Mouse (Mus musculus): ENCODE measurements around the gene Slc9a8. TPM values are rescaled to one million over a fixed set of nuclear protein-coding genes. Genes with fewer than 3 reads are reported as not detected.

The Slc9a8 gene
- 20.7 and 25.7 TPM in 2 replicates for polyA plus RNA-seq (2015; fragmentation: Nextera tagmentation; extraction: Ambion mirVana)

DNA sequence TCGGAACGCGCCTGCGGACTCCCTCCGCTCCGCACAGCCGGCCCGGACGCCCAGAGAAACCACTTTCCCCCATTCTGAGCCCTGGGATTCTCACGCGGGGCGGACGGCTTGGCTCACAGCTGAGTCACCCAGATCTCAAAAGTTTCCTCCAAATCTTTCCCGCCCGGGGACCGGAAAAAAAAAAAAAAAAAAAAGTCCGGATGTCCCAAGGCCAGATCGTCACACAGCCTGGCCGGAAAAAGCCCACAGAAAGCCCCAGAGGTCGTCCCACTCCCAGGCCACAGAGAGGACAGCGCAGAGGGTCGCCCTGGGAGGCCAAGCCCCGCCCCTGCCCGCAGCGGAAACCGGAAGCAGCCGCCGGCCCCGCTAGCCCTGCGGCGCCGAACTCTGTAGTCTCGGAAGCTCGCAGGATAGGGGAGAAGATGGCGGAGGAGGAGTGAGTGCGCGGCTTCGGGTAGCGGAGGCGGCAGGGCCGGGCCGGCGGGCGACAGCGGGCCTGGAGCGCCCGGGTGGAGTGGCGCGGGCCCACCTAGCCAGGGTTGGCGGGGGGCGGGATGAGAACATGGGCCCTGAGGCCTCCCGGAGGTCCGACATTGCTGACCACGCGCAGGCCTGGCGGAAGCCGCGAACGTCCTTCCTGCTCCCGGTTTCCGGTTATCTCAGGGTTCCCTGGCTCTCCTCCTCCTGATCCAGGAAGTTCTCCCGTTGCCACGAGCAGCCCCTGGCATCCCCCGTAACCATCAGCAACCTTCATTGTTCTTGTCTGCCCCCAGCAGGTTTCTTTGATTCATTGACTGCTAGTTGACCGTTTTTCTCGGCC, at the start of gene Slc9a8:
Gene Slc9a8 (plus strand): TSS at position 383 of the 820 bp plus-strand sequence.
- peak; percentile 98 for ATAC-seq (ENCODE audit: low FRiP score, low TSS enrichment)
- H3K4me2 ChIP-seq (replicated peaks; ENCODE audit: low read depth, low read length), result peak within 1 kb of the TSS; percentile 91
- peaks cover 18% of the 10 kb centered on the region for H3K4me1 ChIP-seq (ENCODE audit: insufficient read depth, low read length)
- H3K9ac ChIP-seq (replicated peaks; ENCODE audit: low read length), result peak within 1 kb of the TSS; percentile 98
- peaks cover 21% of the 10 kb centered on the region for H3K36me3 ChIP-seq (ENCODE audit: insufficient read depth, low read length)
- H3K27me3 ChIP-seq (ENCODE audit: insufficient read depth, low read length), result no peaks in the 10 kb centered on the region
- under 1% methylated on average over 61 of the region's 66 CpGs for WGBS
- H3K27ac ChIP-seq (ENCODE audit: low read length), result peak within 1 kb of the TSS; percentile 98
- H3K4me3 ChIP-seq (ENCODE audit: low read length), result peak within 1 kb of the TSS; percentile 87
- 0 out of 2 replicates have a peak, but pooled peaks cover 2% of the 10 kb centered on the region for H3K9me3 ChIP-seq (ENCODE audit: low read length)

DNA sequence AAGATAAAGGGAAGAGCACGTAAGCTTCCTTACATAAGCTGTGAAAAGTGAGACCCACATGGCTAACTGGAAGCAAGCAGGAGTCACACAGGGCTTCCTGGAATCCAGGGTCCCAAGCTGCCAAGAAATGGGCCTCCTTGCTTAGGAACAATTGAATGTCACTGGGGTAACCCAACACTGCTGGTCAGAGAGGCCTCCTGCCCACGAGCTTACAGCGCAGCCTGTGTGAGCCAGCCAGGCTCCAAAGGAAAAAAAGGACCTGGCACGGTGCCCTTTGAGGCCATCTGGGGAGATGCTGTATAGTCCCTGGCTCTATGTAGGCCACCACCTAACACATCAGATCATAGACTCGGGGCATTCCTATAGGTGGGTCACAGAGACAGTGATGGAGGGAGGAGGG, 48.2 kb upstream of the Slc9a8 start:
- Histone ChIP-seq H3K4me2 (replicated peaks; ENCODE audit: low read depth, low read length) (no peak overlapping the region), H3K9ac (replicated peaks; ENCODE audit: low read length) (no peak overlapping the region), H3K9me3 (ENCODE audit: low read length) (no peaks in the 10 kb centered on the region), H3K27me3 (ENCODE audit: insufficient read depth, low read length) (no peaks in the 10 kb centered on the region), H3K27ac (ENCODE audit: low read length) (no peak overlapping the region), H3K4me3 (ENCODE audit: low read length) (no peak overlapping the region), H3K4me1 (ENCODE audit: insufficient read depth, low read length) (peaks cover 11% of the 10 kb centered on the region), H3K36me3 (ENCODE audit: insufficient read depth, low read length) (no peaks in the 10 kb centered on the region)
- WGBS, result 69% methylated on average over 5 of the region's 5 CpGs
- no peak for ATAC-seq (ENCODE audit: low FRiP score, low TSS enrichment)

DNA sequence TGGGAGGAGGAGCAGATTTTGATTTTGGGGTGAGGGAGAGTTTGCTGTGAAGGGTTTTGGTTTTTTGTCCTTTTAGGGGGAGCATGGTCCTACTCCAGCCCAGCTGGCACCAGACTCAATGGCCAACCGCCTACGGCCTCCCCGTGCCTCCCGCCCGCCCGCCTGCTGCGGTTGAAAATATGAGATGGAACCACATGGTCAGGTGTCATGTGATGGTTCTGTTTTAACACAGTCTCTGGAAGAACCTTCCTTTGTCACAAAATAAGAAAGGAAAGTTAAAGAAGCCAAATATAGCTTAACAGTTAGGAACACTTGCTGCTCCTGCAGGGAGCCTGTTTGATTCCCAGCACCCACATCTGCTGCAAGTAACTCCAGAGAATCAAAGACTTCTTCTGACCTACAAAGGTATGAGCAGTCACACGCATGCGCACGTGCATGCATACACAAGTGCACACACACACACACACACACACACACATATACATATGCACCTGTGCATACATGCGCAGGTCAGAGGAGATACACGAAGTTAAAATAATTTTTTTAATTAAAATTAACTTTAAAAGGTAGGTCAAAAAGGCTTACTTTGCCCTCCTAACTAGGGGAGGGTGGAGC, 47.2 kb upstream of the Slc9a8 start:
- no peak for ATAC-seq (ENCODE audit: low FRiP score, low TSS enrichment)

DNA sequence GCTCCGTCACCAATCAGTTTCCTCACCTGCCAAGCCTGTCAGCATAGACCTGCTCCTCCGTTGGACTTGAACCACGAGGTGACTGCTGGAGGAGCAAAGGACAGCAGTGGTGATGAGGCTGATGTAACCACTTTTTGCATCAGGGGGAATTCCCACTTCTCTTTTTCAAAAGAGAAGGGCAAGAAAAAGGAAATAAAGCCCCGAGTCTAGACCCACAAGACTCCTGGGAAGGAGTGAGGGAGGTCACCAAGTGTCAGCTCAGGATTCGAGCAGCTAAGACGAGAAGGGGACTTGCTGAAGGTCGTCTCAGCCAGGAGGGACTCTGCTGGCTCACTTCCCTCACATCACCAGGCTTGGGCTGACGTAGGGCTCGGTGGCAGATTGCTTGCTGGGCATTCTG, 46.4 kb upstream of the Slc9a8 start:
- Histone ChIP-seq H3K9me3 (ENCODE audit: low read length) (no peaks in the 10 kb centered on the region), H3K4me3 (ENCODE audit: low read length) (no peak overlapping the region), H3K4me1 (ENCODE audit: insufficient read depth, low read length) (peaks cover 21% of the 10 kb centered on the region), H3K4me2 (replicated peaks; ENCODE audit: low read depth, low read length) (no peak overlapping the region), H3K27ac (ENCODE audit: low read length) (no peak overlapping the region), H3K36me3 (ENCODE audit: insufficient read depth, low read length) (no peaks in the 10 kb centered on the region), H3K27me3 (ENCODE audit: insufficient read depth, low read length) (no peaks in the 10 kb centered on the region), H3K9ac (replicated peaks; ENCODE audit: low read length) (no peak overlapping the region)
- 75% methylated on average over 9 of the region's 9 CpGs for WGBS
- no peak for ATAC-seq (ENCODE audit: low FRiP score, low TSS enrichment)

More for the DNA sequence above, 47.2 kb upstream of the Slc9a8 start:
- no peaks in the 10 kb centered on the region for H3K27me3 ChIP-seq (ENCODE audit: insufficient read depth, low read length)
- H3K36me3 ChIP-seq (ENCODE audit: insufficient read depth, low read length), result no peaks in the 10 kb centered on the region
- H3K9me3 ChIP-seq (ENCODE audit: low read length), result no peaks in the 10 kb centered on the region
- no peak overlapping the region for H3K27ac ChIP-seq (ENCODE audit: low read length)
- H3K4me3 ChIP-seq (ENCODE audit: low read length), result no peak overlapping the region
- no peak overlapping the region for H3K4me2 ChIP-seq (replicated peaks; ENCODE audit: low read depth, low read length)
- no peak overlapping the region for H3K9ac ChIP-seq (replicated peaks; ENCODE audit: low read length)
- WGBS, result 91% methylated on average over 12 of the region's 12 CpGs
- peaks cover 20% of the 10 kb centered on the region for H3K4me1 ChIP-seq (ENCODE audit: insufficient read depth, low read length)

DNA sequence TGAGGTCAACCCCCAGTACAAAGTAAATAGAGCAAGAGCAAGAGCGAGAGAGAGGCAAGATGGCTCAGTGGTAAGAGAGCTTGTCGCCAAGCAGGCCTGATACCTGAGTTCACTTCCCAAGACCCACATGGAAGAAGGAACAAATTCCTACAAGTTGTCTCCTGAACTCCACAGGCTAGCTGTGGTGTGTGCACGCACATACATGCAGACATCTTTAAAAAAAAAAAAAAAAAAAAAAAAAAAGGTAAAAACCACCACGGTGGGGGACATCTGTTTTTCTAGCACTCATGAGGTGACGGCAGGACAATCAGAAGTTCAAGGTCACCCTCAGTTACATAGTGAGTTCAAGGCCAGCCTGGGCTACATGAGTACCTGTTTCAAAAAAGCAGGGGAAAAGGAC, 45.8 kb upstream of the Slc9a8 start:
- H3K36me3 ChIP-seq (ENCODE audit: insufficient read depth, low read length), result no peaks in the 10 kb centered on the region
- no peak overlapping the region for H3K9ac ChIP-seq (replicated peaks; ENCODE audit: low read length)
- WGBS, result 89% methylated on average over 5 of the region's 5 CpGs
- no peak overlapping the region for H3K4me3 ChIP-seq (ENCODE audit: low read length)
- no peaks in the 10 kb centered on the region for H3K27me3 ChIP-seq (ENCODE audit: insufficient read depth, low read length)
- no peaks in the 10 kb centered on the region for H3K9me3 ChIP-seq (ENCODE audit: low read length)
- no peak overlapping the region for H3K27ac ChIP-seq (ENCODE audit: low read length)
- no peak for ATAC-seq (ENCODE audit: low FRiP score, low TSS enrichment)
- no peak overlapping the region for H3K4me2 ChIP-seq (replicated peaks; ENCODE audit: low read depth, low read length)
- peaks cover 26% of the 10 kb centered on the region for H3K4me1 ChIP-seq (ENCODE audit: insufficient read depth, low read length)

DNA sequence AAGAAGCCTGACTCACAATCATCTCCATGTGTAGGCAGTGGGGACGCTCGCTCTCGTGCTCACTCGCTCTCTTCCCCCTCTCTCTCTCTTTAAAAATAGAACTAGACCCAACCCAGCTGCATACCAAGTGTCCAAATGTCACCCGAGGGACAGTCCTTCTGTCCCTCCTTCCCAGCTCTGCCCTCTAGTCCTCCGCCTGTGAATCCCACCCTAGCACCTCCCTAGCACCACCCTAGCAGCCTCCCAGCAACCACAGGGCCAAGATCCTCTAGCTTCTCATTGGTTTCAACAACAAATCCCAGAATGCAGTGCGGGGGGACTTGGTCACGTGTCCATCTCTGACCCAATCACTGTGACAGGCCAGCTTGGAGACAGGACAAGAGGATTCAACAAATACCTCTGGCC, 45.4 kb upstream of the Slc9a8 start:
- Histone ChIP-seq H3K27ac (ENCODE audit: low read length) (no peak overlapping the region), H3K4me2 (replicated peaks; ENCODE audit: low read depth, low read length) (no peak overlapping the region), H3K9ac (replicated peaks; ENCODE audit: low read length) (no peak overlapping the region), H3K36me3 (ENCODE audit: insufficient read depth, low read length) (no peaks in the 10 kb centered on the region), H3K4me1 (ENCODE audit: insufficient read depth, low read length) (peaks cover 31% of the 10 kb centered on the region), H3K27me3 (ENCODE audit: insufficient read depth, low read length) (no peaks in the 10 kb centered on the region), H3K4me3 (ENCODE audit: low read length) (no peak overlapping the region), H3K9me3 (ENCODE audit: low read length) (no peaks in the 10 kb centered on the region)
- no peak for ATAC-seq (ENCODE audit: low FRiP score, low TSS enrichment)
- WGBS, result 69% methylated on average over 8 of the region's 8 CpGs

DNA sequence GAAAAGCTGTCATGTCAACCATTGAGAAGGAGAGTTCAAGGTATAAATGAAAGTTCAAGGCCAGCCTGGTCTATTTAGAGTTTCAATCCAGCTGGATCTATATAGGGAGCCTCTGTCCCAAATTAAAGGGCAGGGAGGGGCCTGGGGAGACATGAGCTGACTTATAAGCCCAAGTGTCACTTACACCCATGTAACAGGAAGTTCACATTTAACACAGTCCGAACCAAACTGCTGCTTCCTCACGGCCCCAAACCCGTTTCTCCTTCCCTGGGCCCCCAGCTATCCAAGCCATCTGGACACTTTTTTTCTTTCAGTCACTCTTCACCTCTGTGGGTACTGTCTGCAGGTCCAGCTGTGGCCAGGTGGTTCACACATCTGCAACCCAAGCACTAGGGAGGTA, 43.8 kb upstream of the Slc9a8 start:
- Histone ChIP-seq H3K4me2 (replicated peaks; ENCODE audit: low read depth, low read length) (no peak overlapping the region), H3K9me3 (ENCODE audit: low read length) (no peaks in the 10 kb centered on the region), H3K27me3 (ENCODE audit: insufficient read depth, low read length) (no peaks in the 10 kb centered on the region), H3K9ac (replicated peaks; ENCODE audit: low read length) (no peak overlapping the region), H3K4me3 (ENCODE audit: low read length) (no peak overlapping the region), H3K27ac (ENCODE audit: low read length) (no peak overlapping the region), H3K4me1 (ENCODE audit: insufficient read depth, low read length) (peaks cover 35% of the 10 kb centered on the region), H3K36me3 (ENCODE audit: insufficient read depth, low read length) (no peaks in the 10 kb centered on the region)
- ATAC-seq (ENCODE audit: low FRiP score, low TSS enrichment), result no peak
- WGBS, result 23% methylated on average over 3 of the region's 3 CpGs

DNA sequence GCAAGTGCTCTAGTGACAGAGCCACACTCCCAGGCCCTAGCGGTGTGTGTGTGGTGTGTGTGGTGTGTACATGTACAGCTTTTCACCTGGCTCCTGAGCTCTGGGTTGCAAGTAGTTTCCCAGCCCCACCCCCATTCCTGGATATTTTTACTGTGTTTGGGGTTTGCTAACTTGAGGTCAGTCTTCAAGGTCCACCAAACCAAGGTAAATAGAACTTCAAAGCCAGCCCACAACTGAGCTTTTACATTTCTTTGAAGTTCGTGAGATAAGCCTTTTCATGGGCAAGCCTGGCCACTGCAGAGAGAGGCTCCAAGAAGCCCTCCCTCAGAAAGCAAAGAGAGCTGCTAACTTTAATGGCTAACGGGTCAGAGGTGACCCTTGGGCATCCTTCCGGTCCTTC, 42.5 kb upstream of the Slc9a8 start:
- WGBS, result 37% methylated on average over 4 of the region's 4 CpGs
- Histone ChIP-seq H3K4me3 (ENCODE audit: low read length) (no peak overlapping the region), H3K4me1 (ENCODE audit: insufficient read depth, low read length) (peaks cover 39% of the 10 kb centered on the region), H3K27ac (ENCODE audit: low read length) (no peak overlapping the region), H3K9ac (replicated peaks; ENCODE audit: low read length) (no peak overlapping the region), H3K9me3 (ENCODE audit: low read length) (no peaks in the 10 kb centered on the region), H3K4me2 (replicated peaks; ENCODE audit: low read depth, low read length) (no peak overlapping the region), H3K27me3 (ENCODE audit: insufficient read depth, low read length) (no peaks in the 10 kb centered on the region), H3K36me3 (ENCODE audit: insufficient read depth, low read length) (no peaks in the 10 kb centered on the region)
- no peak for ATAC-seq (ENCODE audit: low FRiP score, low TSS enrichment)

DNA sequence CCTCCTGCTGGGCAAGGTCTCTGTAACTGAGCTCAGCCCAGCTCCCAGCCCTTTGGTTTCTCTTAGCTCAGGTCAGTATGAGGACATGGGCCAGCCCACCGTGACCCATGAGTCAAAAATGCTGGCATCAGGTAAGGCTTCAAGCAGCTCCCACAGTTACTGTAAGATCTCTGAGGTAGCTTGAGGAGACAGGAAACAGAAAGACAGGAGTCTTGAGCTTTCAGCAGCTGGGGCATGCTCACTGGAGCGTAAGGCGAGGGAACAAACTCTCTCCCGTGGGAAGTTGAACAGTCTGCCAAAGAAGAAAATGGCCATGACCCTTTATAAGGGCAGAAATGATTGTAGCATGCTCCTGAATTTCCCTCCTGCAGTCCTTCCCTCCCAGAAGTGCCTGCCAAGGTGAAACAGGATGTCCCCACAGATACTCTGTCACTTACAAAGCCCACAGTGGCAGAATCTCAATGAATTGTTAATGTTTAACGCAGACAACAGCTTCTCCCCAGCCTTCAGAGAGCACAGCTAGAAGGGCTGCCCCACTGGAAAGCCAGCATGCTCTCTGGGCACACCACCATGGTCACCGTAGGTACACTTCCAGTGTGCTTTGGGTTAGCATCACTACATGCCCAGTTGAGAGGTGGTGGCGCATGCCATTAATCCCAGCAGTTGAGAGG, 40.8 kb upstream of the Slc9a8 start:
- peaks cover 45% of the 10 kb centered on the region for H3K4me1 ChIP-seq (ENCODE audit: insufficient read depth, low read length)
- H3K27ac ChIP-seq (ENCODE audit: low read length), result peak overlapping the region; percentile 81
- no peaks in the 10 kb centered on the region for H3K36me3 ChIP-seq (ENCODE audit: insufficient read depth, low read length)
- H3K4me3 ChIP-seq (ENCODE audit: low read length), result no peak overlapping the region
- ATAC-seq (ENCODE audit: low FRiP score, low TSS enrichment), result peak; percentile 47; the same call in 1 of the 2 replicates
- 41% methylated on average over 7 of the region's 7 CpGs for WGBS
- no peaks in the 10 kb centered on the region for H3K27me3 ChIP-seq (ENCODE audit: insufficient read depth, low read length)
- H3K4me2 ChIP-seq (replicated peaks; ENCODE audit: low read depth, low read length), result no peak overlapping the region
- no peaks in the 10 kb centered on the region for H3K9me3 ChIP-seq (ENCODE audit: low read length)
- 0 out of 2 replicates have a peak overlapping the region, but pooled peaks have one; percentile 4 for H3K9ac ChIP-seq (replicated peaks; ENCODE audit: low read length)
